Mouse (Mus musculus) granulocyte monocyte progenitor cell, adult 5-6 weeks (primary cell): Measurements from ENCODE around the gene Spert. TPM values are rescaled to one million over a fixed set of nuclear protein-coding genes. Genes with fewer than 3 reads are reported as not detected.

ENCODE experiments used
- ATAC-seq: replicated peaks from 2 replicates; pipeline ENCODE4 v1.8.0; 2016; ENCODE audit warnings: mild to moderate bottlenecking, moderate TSS enrichment, inconsistent platforms; ENCODE audit not compliant: poor library complexity, severe bottlenecking
- total RNA-seq, 2 experiments: library from RNA; stranded (forward) in 1 of 2; stranded (reverse) in 1 of 2; fragments of 200-712, 200-1000 nt in 1 of 2; fragments of >200 nt in 1 of 2; fragmentation: Nextera tagmentation in 1 of 2; gene quantifications; 2 replicates each; pipeline ENCODE4 v1.2.3; 2014 to 2017

The Spert gene
- total RNA-seq (2014; fragmentation: Nextera tagmentation) (not detected in 2 replicates), total RNA-seq (2017) (not detected in 2 replicates)

DNA sequence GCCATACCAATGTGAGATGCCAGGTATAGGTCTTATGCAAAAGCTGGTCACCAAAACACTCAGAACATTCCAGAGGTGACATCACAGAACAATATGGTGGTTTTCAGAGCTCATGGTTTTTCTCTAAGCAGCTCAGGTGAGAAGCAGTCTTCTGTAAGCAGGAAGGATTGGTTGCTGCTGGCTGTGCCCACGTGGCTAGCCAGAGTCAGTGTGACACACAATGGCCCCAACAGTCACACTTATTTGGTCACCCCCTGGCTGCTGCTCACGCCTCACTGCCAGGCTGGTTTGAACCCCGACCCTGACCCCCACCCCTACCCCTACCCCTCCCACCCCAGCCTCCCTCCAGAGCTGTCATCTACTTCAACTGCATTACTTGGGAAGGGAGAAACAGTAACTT, at the start of gene Spert:
Spert (minus strand) TSS at position 139 of the 400 bp plus-strand sequence.
- ATAC-seq: no peak

DNA sequence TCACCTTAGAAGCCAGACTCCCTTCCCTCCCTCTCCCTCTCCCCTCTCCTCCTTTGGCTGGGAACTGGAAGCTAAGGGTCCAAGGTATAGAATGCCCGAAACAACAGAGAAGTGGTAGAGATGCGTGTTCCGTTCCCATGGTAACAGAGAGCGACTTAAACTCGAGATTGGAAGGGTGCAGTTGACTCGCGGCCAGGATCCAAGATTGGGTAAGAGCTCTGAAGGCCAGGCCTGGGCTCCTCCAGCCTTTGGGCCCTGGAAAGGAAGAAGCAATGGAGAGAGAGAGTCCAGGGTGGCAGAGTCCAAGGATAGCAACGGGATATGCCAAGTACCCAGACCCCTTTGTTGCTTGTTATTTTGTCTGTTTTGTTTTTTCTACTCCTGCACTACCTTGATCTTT, 49.2 kb upstream of the Spert start, which contains the start of gene Erich6b:
Erich6b (plus strand) TSS at position 180 of the 400 bp plus-strand sequence.
- ATAC-seq: no peak

DNA sequence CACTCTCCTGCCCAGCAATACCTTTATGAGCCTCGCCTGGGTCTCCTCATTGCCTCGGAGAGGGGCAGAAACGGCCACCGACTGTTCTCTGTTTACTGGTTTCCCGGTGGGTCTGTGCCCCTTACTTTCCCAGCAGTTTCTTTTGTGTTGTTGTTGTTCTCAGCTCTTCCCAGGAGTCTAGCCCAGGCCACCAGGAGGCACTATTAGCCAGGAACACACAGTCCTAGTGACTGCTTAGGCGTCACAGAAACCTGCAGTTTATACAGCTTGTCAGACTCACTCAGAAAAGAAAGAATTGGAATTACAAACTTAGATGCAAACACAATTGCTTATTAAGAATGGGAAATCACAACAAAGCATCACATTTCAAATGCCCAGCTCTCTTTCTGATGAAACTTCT, 48.5 kb upstream of the Spert start:
- no peak for ATAC-seq

DNA sequence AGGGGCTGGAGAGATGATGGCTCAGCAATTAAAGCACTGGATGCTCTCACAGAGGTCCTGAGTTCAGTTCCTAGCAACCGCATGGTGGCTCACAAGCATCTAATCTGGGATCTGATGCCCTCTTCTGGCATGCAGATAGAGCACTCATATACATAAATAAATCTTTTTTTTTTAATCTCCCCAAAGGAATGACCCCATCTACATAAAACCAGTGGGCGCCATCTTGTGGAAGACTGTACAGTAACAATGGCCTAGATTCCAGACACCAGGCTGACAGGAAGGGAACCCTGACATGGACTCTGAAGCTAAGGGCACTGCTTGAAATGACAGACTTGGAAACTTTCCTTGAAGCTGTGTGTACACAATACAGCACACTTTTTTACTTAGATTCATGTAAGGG, 47.9 kb upstream of the Spert start:
- ATAC-seq: 0 out of 2 replicates have a peak, but pooled peaks have one; percentile 17

DNA sequence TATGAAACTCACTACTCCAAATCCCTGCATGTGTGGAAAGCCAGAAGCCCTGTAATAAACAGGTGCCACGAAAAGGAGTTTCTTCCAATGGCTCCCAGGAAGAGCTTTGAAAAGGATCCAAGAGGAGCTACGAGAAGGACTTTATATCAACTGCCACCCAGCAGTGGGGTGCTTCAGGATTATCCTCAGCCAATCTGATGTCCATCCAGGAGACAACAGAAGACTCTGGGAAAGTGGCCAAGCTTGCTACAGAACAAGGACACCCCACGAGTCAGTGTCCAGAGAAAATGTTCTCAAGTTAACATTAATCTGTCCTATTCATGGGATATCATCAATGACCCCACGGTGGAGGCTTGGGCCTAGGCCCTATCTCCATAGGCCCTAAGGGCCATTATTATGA, 44.7 kb upstream of the Spert start:
- no peak for ATAC-seq

DNA sequence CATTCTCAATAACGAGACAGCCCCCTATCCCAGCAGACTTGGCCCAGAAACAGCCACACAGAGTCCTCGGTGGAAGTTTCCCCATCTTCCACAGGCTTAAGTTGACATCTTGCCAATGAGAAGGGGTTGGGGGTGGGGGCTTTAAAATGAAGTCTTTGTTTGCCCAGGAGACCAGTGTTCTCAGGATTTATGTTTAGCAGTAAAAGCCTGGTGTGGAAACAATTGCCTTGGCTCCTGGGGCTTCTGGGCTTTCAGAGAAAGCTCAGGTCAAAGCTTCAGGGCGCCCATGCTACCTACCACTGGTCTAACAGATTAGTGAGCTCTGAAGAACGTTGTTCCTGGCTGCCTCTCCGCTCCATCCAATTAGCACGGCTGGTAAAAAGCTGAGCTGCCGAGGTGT, 43.2 kb upstream of the Spert start:
- ATAC-seq: no peak

DNA sequence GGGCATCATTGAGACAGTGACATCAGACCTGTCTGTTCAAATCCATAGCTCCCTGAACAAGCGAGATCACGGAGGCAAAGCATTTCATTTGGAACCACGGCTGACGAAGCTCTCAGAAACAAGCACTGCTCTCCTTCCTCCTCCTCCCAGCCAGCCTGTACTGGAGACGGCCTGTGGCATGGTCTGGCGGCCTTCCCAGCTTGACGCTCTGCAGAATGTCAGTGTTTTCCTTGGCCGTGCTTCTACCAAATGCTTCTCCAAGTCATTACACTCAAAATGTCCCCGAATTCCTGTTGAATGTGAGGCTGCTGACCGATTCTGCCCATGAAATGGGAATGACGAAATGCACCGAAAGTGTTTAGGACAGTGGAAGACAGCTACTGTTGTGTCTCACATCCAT, 42.4 kb upstream of the Spert start:
- no peak for ATAC-seq

DNA sequence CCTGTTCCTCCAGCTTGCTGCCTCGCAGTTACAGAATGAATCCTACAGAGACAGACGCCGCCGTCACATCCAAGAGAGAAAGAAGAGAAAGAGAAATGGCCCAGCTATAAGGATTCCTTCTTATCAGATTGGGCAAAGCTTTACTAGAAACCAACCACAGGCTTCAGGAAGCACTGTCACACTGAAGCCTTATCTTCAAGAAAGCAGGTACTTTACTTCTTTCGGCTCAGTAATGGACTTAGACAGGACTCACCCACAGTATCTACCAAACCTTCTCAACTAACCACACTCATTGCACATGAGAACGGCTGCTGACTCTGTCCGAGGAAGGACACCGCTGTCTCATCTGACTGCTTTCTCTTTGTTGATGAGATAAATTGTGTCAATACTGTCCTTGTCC, 36.0 kb upstream of the Spert start:
- ATAC-seq: no peak

DNA sequence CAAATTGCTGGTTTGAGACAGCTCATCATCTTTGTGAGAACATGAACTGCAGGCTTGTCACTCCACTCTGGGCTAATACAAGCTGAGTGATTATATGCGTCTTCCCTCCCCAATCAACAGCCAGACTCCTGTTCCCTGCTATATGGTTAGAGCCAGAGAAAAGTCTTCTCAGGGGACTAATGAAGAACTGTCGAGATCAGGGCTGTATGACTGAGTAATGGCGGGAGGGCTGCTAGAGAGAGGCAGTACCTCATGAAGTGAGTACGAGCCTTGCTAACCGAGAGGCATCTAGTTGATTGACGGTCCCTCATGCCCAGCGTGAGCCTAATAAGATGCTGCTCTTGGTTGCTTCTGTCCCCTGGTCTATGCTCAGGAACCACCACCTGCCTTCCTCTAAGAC, 30.1 kb upstream of the Spert start:
- ATAC-seq: no peak

DNA sequence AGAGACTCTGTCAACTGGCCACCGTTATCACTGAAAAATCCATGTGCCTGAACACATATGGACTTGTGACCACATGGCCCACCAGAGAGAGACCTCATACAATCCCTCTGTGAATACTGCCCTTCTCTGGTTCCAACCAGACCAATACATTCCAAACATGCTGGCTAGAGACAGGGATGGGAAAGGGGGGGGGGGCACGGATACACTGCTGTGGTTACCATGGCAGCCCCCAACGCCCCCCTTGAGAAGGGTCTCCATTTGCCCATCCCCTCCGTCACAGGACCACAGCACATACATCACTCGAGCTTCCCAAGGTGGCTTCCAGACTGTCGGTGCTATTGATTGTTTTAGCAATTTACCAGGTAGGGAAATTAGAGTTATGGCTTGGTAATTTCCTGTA, 23.5 kb upstream of the Spert start:
- ATAC-seq: no peak

DNA sequence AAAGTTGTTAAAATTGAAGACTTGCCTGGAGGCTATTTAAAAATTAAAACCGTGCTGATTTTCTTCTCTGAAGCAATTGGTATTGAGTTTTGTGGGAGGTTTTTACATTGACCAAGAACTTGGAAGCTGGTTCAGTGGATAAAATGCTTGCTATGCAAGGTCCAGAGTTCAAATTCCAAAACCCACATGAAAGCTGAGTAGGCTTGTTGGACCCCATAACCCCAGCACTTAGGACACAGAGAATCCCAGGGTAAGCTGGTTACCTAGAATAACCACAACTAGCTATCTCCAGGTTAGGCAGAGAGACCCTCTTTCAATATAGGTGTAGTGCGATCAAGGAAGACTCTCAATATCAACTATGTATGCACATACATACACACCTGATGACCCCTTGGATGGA, 16.3 kb upstream of the Spert start:
- no peak for ATAC-seq

DNA sequence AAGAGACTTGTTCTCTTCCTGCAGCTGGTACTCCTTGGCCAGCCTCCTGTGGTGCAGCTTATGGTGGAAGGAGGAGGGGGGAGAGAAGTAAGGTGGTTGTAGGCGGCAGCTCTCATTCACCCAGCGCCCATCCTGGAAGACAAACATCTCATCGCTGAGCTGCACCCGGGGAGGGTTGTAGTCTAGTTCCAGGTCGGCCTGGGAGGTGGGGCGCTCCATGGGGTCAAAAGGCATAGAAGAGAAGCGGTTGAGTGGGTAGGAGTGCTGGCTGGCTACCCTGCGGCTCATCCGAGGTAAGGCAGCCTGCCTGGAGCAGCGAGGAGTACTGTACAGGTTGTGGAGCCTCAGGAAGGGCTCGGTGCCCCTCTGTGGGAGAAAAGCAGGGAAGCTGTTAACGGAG, 9.0 kb downstream of the Spert start:
- ATAC-seq: no peak

DNA sequence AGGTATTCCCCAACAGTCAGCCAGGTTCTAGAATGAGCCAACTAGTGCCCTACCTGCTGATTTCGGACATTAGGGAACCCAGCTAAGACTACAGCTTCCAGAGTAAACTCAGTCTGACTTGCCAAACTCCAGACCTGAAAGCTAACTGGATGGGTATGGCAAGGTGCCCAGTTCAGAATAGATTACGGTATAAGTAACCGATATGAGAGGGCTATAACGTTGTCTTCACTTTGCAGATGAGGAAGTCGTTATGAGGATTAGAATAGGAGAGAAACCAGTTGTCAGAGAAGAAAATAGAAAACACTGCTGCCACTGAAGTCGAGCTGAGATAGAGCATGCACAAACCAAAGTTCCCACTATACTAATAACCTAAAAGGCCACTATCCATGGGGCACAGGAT, 13.9 kb downstream of the Spert start:
- ATAC-seq: no peak

DNA sequence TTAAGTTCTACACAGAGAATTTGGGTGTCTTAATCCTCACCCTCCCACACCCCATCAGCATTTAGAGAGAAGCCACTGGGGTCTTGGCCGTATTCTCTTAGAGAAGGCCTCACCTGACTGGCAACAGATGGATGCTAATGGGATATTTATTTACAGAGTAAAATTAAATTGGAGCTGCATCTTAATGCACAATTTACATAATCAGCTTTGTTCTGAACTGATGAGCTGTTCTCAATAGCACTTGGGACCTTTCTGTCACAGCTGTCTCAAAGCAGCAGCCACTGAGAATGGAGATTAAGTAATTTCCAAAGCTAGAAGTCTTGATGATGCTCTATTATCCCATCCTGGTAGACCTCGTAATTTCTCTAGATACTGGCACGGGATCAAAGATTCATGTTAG, 26.6 kb downstream of the Spert start:
- no peak for ATAC-seq

DNA sequence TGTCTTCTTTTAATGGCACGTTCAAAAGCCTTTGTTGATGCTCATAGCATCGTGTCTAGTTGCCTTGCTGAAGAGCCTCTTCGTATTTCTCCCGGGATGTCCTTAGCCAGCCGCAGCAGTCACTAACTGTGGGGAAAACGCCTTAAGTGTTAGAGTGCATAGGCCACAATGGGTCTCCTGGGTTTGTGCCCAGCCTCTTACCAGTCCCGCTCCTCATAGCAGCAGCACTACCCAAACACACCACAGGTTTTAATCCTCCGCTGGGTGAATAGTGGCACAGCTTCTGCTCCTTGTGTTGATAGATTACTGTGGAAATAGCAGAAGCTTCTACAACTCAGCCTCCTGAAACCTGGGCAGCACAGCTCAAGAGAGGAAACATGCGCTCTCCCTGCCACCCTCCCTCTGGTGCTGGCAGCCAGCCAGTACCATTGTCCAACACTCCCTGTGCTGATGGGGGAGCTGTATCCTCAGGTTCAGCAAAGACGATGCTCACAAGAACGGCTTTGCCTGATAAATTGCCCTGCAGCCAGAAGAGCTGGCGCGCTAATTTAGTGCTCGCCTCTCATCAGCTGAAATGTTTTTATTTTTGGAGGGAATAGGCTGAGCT, 27.3 kb downstream of the Spert start:
- no peak for ATAC-seq

DNA sequence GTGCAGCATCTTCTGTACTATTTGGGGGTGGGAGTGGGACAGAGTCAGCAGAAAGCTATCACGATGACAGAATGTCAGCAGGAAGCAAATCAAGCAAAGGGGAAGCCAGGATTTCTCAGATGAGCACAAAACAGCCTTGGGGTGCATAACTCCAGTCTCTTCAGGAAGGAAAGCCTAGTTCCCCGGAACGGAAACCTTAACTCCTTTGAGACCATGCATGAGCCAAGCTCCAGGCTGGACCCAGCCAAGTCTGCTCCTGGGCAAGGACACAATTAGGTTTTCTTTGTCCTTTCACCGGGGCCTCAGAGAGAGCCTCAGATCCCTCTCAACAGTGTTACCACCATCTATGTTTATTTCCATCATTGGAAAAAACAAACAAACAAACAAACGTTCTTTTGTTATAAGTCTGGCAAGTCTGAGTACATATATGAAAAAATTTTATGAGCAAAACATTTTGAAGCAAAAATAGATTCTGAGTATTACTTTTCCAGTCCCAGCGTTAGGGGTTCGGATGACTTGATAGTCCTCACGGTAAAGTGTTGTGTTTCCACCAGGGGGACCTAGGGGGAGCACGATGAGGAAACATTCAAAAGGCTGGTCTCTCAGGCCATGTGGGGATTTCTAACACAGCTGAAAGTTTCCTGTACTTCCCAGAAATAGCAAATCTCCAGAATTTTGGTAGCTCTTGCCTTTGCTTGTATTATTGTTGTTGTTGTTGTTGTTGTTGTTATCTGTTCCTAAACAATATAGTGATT, 31.2 kb downstream of the Spert start:
- no peak for ATAC-seq

DNA sequence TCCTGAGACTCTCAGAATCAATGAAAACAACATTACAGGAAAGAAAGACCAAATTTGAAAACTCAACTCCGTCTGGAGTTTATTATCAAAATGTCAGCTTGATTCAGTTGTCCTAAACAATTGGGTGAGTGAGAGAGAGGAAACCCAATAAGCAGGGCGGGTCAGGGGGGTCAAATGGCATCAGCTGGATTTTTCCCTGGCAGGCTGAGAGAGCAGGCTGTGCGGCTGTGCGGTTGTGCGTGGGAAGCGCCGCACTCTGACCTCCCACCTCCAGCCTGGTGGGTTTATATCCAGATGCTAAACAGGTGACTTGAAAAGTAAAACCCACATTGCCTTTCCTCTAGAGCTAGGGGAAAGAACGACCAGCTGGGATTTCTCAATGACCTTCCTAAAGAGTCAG, 51.2 kb downstream of the Spert start:
- ATAC-seq: no peak

DNA sequence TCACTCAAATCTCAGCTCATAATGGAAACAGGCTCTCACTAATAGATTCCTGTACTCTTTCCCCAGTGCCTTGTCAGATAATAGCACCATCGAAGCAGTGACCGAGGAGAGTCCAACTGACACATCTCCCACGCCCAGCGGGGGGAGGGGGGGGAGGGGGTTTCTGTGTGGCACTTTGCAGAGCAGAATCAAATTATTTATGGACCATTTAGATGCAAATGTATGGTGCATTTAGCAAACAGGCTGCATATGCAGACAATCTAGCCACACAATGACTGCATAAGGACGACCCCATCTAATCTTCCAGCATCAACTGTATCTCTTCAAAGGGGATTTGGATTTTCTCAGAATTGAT, 51.9 kb downstream of the Spert start:
- ATAC-seq: no peak

DNA sequence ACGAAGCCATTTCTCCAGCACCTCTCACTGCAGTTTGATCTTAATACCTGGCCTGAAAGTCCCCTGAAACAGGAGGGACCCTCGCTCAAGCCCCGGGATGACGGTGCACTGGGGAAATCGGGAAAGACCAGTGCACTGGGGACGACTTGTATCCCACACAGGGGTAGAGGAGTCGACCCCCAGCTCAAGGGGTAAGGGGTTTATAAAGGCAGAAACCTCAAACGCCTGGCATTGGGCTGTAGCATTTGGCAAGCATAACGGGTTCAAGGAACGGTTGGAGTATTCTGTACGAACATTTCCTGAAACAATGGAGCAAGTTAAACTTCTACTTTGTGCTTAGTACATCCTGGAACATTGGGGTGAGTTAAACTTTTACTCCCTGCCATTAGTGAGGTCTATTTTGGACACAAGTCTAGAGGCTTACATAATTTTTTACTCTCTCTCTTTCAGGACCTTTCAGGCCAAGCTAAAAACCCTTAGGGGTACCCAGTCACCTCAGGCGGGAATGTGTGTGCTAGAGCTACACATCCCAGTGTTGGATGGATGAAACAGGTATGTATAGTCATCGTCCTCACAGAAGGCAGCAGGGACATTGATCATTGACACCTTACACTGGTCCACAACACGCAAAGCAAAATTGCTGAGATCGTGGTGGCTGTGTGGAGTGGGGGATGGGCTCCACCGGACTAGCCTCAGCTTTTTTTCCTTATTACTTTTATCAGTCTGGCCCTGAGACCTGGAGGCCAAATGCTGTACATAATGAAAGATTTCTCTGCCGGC, 52.5 kb downstream of the Spert start:
- ATAC-seq: no peak

DNA sequence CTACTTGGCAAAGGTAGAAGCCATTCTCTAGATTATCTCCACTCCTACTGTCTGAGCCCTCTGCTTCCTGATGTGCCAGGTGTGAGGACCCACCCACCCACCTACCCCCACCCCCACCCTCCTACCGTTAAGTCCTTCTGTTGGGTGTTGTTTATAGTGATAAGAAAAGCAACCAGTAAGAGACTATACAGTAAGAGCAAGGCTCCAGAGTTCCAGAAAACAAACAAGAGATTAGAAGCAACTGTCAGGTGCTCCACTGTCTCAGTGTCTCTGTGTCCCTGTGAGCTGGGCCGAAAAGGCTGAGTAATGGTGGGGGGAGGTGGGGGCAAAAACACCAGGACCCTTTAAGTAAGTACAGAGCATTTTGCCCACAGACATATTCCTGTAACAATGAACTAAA, 53.7 kb downstream of the Spert start:
- no peak for ATAC-seq
